Mouse (Mus musculus): ENCODE data around the gene Kazald1.

The Kazald1 gene

DNA sequence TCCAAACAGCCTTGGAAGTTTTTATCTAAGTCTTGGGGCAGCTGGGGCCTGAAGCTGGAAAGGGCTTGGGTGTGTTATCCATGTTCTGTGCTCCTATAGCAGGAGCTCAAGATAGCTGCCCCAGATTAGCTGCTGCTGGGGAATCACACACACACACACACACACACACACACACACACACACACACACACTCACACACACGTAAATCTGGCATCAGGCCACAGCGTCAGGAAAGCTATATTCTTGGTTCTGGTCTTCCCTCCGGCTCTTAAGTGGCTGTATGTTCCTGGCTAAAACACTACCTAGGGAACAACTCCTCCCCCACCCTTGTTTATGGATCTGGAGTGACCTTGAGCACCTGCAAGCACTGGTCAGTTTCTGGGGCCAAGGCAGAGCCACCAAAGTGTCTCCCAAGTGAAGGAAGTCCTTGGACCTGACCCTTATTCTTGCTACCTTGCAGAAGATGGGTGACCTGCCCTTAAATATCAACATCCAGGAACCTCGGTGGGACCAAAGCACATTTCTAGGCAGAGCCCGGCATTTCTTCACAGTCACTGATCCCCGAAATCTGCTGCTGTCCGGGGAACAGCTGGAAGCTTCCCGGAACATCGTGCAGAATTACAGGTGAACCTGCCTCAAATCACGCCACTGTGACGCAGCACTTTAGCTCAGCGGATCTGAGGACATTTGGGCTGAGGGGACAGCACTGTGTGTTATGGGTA lies 26.2 kb upstream of the Kazald1 start:
- no peak for DNase-seq

DNA sequence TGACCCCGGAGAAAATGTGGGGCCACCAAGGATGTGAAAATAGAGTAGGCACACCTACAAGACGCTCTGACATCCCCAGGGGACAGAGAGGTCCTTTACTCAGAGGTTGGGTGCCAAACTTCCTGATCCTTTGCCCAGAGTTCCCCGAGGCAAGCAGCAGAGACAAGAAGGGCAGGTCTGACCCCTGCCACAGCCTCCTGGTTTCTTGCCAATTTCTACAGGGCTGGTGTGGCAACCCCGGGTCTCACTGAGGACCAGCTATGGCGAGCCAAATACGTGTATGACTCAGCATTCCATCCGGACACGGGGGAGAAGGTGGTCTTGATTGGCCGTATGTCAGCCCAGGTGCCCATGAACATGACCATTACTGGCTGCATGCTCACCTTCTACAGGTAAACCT lies 25.5 kb upstream of the Kazald1 start:
- DNase-seq: no peak

DNA sequence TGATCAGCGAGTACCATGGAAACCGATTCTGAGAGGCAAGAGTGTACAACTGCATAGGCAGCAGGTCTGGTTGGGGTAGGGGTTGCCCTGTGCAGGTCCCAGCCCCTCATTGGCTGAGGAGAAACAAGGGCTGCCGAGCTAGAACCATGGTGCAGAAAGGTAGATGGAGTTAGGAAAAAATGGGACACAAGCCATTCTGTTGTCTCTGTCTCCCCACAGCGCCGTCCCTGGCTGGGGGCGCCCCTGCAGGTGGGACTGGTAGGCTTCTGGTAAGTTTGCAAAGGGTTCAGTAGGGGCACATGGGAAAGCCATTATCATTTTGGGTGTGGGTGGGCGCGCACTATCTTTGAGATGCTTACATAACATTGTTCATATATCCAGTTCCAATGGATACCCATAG lies 21.6 kb upstream of the Kazald1 start:
- no peak for DNase-seq

DNA sequence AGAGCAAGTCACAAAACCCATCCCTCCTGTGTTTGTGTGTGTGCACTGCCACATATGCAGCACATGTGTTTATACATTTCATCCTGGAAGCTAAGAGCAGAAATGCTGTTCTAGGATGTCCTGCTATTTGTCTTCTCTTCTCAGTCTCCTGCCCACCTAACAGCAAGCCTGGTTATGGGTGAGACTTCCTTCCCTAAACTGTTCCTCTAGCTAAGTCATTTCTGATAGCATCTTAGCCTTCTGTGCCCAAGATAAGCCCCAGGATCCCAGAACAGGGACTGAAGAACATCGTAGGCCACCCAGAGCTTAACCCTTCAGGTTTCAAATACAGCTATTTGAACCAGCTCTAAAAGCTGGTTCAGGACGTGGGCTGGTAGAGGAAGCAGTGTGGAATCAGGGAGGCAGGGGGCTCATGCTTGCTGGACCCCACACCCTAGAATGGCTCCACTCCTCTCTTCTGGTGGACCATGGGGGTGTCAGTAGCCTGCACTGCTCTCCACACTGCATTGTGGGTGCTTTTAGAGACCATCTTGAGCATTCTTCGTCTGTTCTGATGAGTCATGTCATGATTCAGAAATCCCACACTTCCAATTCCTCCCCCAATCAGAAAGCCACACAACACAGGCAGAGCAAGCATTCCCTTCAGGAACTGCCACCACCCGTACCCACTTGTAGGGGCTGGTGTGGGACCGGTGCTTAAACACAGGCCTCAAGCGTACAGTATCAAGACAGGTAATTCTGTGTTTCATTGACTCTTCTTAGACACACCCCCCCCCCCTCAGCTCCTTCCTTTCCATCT lies 19.9 kb upstream of the Kazald1 start:
- no peak for DNase-seq

DNA sequence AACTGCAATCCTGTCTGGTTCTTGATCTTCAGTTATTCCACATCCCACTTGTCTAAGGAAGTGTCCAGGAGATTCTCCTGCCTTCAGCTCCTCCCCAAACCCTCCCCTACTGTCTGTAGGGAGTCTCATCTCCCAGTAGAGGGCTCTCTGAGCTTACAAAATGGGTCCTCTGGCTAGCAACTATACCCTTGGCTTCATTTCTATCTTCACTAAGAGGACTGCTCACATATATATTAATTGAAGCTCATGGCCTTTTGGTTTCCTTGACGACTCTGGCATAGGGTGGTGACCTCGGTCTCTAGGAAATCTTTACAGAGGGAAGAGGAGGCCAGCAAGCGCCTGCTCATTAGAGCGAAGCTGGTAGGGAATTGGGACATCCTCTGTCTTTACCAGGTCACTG lies 18.7 kb upstream of the Kazald1 start:
- DNase-seq: no peak

DNA sequence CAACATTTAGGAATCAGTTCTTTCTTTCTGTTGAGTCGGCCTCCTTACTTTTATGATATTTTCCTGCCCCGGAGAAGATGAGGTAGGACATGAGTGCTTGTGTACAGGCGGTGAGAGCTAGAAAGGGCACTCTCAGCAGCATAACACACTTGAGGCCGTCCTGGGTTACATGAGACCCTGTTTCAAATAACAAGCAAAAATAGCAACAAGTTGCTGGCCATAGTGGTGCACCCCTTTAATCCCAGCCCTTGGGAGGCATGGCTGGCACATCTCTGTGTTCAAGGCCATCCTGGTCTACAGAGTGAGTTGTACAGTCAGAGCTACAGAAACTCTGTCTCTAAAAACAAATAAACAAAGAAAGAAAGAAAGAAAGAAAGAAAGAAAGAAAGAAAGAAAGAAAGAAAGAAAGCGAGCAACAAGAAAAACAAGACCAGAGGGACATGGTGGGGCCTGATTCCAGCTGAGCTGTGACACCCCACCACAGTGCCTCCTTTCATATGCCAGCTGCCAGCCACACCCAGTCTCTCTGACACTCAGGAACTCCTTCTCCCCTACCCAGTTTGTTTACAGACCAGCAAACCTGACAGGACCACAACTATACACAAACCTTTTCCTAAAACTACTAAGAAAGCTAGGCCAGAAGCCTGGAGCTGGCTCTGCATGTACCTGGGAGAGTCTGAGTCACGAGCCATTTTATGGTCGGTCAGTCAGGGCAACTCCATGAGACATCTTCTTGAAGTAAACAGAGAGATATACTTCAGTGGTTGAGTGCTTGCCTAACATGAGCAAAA lies 17.9 kb upstream of the Kazald1 start:
- DNase-seq: no peak

DNA sequence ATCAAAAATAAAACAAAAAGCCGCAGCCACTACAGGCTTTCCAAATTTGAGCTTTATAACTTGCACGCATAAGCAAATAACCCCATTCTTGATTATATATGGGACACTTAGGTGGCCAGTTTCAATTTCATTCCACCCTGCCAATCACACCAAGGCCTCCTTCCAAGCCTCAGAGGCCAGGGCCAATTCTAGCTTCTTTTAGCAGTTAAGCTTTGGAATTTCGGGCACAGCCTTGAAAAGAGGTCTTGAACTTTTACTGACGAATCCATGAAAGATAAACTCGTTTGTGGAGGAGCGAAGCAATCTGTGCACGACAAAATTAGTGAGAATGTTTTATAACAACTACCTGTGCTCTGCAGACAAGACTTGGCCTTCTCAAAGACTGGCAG lies 17.3 kb upstream of the Kazald1 start:
- no peak for DNase-seq

DNA sequence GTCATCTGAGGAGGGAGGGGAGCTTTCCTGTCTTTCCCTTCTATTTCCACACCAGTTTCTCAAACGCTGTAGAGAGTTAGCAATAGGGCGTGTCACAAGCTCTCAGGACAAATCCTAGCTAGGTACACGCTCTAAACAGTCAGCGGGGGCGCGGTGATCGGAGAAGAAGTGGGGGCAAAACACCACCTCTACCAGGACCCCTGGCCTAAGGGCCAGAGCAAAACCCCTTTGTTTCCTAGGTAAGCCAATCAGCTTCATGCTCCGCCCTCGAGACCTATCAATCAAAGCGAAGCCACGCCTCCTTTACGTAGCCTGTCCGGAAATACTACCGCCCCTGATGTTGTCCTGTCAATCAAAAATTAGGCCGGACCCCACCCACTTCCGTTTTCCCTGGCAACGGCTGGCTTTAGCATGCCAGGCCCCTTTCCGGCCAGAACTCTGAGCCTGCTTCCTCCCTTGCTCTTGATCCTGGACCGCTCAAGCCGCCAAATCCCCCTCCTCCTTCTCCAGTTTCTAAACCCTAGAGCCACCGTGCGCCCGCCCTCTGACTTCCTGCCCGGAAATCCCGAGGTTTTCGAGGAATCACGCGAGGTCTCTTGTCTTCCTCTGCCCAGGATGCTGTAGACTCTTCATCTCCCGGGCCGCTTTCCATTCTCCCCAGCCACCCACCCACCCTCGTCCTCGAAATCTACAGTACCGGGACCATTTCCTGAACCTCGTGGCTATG lies 16.8 kb upstream of the Kazald1 start:
- DNase-seq: peak; percentile 82

DNA sequence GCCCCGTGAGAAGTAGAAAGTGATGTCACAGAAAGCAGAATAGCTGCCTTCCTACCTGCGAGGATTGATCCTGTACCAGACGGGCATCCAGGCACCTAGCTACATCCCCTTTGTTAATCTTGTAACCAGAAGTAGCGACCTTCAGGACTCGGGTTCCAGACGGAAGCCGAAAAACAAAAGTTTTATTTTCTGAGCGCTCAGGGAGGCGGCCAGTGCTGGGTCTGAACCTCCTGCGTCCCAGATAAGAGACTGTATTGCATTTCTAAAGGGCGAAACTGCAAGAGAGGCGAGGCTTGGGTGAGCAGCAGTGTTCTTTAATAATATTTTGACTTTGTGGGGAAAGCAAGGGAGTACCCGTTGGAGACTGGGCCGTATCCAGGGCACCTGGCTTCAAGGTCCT lies 16.2 kb upstream of the Kazald1 start:
- DNase-seq: no peak

DNA sequence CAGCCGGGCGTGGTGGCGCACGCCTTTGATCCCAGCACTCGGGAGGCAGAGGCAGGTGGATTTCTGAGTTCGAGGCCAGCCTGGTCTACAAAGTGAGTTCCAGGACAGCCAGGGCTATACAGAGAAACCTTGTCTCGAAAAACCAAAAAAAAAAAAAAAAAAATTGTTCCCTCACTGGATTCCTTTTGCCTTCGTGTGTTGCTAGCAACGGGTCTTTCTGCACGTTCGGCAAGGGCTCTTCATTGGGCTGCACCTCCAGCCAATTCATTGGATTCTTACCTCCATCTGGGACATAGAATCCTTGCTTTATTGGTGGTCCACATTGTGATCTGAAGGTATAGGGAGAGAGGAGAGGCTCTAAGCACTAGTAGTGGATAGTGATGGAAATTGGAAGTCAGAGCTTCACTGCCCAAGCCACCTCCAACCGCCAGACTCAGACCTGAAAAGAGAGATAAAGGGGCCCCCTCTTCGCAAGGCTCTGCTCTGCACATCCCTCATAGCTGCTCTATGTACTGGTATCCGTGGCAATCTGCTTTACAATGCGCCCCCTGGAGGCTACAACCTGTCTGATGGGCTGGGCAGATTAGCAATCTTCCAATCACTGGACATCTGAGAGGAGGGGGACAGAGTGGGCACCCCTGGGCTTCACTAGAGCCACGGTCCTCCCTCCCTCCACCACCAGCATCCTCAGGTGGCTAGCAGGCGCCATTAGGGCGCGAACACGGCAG lies 11.3 kb upstream of the Kazald1 start:
- DNase-seq: peak; percentile 24

DNA sequence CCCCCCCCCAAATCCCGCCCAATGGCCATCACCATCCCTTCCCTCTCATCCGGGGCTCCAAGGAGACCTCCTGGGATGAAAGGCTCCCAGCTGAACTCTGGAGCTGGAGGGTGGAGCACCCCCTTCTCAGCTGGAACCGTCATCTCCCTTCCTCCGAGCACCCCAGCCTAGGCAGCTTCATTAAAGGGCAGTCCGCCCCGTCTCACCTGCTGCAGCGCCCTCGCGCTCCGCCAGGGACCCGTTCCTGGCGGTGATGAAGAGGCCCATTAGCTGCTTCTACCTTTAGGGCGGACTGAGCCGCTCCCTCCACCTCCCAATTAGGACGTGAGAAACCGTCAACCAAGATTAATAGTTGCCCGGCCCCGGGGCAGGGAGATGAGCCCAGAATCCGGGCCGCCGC lies 9.8 kb upstream of the Kazald1 start:
- DNase-seq: no peak

DNA sequence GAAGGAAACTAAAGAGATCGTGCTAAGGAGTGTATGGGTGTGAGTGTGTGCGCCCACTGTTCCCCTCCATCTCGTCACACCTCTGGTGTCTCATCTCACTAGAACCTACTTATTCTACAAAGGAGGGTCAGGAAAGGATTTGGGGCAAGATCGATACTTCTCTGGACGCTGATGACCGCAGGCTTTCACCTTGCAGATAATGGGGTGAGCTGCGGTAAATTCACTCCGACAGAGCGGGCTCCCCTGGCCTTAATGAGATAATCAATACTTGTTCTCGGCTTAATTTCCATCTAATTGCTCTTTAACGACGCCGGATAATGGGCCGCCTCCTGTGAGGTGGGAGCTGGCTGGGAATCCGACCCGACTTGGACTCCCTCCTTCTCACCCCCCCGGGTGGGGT lies 7.9 kb upstream of the Kazald1 start:
- no peak for DNase-seq

DNA sequence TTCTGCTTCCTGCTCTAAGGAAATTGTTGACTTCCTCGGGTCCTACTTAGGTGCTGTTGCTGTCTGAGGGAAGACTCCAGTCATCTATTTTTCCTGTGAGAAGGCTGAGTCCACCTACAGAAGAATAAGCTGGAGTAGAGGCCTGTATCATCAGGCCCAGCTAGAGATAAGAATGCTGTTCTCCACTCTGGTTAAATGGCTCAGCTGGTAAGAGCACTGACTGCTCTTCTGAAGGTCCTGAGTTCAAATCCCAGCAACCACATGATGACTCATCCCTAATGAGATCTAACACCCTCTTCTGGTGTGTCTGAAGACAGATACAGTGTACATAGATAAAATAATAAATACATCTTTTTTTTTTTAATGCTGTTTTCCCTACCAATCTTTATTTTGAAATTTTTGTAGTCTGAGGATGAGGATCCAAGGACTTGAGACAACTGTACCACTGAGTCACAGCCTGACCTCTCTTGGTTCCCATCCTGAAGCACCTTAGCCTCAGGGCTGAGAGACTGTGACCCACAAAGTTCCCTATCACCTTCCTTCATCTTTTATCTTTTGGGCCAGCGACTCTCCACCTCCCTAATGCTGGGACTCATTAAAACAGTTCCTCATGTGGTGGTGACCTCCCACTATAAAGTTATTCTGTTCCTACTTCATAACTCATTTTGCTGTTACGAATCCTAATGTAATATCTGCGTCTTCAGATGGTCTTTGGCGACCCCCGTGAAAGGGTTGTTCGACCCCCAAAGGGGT lies 7.1 kb upstream of the Kazald1 start:
- DNase-seq: no peak

DNA sequence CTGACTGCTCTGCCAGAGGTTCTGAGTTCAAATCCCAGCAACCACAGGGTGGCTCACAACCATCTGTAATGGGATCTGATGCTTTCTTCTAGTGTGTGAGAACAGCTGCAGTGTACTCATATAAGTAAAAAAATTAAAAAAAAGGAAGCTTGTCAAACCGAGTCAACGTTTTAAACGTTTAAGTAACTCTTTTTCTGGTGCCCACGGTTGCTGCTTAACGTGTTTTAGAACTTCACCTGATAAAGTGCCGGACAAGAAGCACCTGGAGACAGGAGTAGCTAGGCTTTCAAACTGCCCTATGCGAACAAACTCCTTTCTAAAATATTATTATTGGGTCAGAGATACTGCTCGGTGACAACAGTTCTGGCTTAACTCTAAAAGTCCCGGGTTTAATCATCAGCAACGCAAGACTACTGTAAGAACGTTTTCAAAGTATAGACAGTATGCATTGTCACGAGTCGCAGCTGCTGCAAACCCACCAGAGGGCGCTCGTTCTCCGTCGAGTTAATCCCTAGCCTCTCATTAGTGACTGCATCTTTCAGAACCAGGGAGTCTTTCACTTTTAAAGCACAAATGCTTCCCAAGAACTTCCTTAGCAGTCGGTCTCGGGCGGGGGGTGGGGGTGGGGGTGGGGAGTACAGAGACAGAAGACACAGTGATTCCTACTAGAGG lies 1.0 kb upstream of the Kazald1 start:
- peak; percentile 87 for DNase-seq

DNA sequence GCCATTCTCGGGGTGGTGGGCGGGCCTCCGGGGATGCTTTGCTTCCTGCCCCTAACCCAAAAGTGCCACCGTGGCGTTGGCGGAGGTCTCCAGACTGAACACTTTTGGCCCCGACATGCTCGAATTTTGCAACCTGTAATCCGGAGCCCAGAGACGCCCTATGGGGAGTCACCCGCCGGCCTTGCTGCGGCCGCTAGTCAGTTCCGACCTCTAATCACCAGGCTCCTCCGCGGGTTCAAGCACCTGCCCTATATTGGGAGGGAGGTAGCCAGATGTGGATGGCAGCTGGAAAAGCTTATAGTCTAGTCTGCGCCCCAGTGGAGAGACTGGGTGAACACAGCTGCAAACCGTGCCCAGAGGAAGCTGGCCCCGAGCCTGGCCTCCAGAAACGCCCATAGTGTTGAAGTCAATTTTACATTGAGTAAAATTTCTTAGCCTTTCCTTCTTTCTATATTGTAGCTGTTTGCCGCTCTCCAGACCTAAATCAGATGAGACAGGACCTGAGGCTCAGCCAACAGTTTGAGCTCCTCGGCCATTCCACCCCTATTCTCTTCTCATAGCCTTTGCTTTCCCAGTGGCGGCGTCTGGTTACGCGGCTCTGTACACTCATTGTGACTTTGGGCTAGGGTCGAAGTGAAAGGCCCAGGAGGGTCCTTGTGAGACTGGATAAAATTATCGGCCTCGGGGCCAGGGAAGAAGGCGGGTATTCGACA lies 438 bp downstream of the Kazald1 start:
- no peak for DNase-seq

DNA sequence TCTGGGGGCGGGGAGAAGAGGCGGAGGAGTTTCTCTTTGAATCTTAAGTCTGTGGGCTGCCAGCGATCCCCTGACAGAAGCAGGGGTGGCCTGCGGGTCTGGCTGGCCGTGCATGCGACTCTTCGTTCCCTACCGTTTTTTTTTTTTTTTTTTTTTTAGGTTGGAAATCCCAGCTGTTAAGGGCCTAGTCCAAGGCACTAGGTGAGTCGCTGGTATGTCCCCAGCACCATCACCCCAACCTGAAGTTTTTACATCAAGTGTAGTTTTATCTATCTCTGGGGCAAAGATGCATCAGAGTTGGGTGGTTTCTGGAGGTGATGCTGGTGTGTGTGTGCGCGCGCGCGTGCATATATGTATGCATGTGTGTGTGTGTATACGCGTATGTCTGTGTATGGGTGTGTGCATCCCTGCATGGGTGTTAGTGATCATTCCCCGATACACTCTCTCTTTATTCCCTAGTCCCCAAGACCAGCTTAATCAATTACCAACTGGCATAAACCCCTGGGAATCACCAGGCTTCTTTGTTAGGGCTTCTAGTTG lies 1.1 kb downstream of the Kazald1 start:
- DNase-seq: no peak

DNA sequence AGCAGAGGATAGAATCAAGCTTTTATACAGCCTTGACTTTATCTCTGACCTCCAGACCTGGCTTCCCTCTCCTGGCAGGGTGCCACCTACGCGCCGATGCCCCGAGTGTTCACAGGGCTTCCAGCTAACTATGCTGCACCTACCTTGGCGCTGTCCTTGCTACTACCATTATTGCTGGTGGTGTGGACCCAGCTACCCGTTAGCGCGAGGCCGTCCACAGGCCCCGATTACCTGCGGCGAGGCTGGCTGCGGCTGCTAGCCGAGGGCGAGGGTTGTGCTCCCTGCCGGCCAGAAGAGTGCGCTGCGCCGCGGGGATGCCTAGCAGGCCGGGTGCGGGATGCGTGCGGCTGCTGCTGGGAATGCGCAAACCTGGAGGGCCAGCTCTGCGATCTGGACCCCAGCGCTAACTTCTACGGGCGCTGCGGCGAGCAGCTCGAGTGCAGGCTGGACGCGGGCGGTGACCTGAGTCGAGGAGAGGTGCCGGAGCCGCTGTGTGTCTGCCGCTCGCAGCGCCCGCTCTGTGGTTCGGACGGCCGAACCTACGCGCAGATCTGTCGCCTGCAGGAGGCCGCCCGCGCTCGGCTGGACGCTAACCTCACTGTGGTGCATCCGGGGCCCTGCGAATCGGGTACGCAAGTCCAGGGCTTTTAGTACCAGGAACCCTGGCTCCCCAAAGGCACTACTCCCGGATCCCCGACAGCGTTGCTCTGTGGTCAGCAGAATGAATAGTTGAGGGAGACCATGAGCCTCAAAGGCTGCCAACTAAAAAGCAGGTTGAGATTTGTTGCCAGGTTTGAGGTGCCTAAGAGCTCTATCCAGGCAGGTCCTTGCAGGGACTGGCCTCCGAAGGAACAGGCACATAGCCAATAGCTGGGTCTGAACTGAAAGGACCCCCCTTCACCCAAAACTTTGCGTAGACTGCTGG lies 1.8 kb downstream of the Kazald1 start:
- peak; percentile 50 for DNase-seq

DNA sequence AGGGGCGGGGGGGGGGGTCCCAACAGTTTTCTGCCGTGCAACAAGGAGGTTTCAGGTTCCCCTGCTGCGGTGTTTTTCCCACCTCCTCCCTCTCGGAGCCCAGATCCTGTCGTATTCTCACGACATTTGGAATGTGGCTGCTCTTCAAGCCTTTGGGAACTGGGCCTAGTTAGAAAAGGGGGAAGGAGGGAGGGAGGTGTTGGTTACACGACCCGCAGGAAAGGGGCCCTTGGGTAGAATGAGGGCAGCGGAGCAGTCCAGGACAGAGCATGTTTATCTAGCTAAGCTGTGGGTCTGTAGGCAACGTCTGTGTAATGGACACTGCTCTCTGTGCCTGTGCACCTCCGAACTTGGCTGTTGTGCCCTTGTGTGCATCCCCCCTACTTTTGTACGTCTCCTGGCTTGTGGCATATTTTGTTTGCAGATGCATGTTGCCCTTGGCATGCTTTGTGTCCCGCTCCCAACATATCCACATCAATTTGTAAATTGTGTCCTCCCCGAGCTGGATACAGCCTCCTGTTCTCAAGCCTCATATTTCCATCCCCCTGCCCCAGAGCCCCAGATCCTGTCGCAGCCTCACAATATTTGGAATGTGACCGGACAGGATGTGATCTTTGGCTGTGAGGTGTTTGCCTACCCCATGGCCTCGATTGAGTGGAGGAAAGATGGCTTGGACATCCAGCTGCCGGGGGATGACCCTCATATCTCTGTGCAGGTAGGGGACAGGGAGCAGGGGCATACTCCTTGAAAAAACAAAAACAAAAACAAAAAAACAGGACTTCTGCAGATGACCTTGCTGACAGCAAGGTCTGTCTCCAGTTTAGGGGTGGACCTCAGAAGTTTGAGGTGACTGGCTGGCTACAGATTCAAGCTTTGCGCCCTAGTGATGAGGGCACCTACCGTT lies 3.0 kb downstream of the Kazald1 start:
- DNase-seq: no peak
